Mouse (Mus musculus): ENCODE data around the gene Tfdp1.

Tfdp1 gene

DNA sequence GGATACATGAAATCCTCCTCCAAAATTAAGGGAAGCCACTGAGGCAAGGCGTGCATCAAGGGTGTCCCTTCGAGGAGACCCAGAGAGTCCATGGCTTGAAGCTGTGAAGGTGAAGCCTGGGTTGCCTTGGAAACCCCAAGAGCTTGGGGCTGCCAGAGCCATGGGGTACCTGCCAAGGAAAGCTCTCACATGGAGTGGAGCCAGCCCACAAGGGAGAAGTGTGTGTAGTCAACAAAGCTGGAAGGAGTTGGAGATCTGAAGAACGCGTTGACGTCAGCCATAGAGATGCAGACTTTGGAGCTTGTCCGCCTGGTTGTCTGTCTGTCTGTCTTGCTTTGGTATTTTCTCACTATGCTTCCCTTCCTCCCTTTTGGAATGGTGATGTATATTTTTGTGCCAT, 82.4 kb downstream of the Tfdp1 start:
- DNase-seq = no peak

GRCm38 (mm10) chr8:13427351-13427750, 88.8 kb downstream of the Tfdp1 start:
- no peak for DNase-seq

Data from B cell, adult 2 months (primary cell).